Mouse (Mus musculus): Measurements from ENCODE around the gene Pacsin3.

DNA sequence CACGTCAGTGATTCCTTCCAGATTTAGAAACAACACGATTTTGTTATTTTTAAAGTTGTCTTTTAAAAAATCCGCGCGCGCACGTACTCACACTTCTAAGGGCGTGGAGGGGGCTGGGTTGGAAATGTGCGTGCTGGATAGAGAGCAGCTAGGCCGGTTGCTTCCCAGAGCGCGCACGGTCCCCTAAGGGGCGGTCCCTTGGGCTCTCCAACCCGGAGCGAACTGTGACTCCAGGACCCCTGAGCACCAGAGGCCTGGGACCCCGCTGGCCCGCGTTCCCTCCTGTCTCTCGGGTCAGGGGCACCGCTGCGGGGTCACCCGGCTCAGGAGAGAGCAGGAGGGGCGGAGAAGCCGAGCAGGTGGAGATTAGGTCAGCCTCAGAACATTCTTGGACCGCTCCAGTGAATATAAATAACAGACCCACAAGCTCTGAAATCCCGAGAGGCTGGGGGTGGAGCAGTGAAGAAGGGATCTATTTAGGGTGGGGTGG is at the start of gene Pacsin3:
- TF ChIP-seq CTCF (IDR thresholded peaks at IDR 0.05; ENCODE audit: borderline replicate concordance, control insufficient read depth, extremely low read depth, insufficient read depth, low read length, poor library complexity) = no peak
- TF ChIP-seq POLR2A (IDR thresholded peaks at IDR 0.05; ENCODE audit: control insufficient read depth, extremely low read depth, insufficient read depth, low read length, poor library complexity) = no peak
